Mouse (Mus musculus): ENCODE measurements around the gene Pramef20. TPM values are rescaled to one million over a fixed set of nuclear protein-coding genes. Genes with fewer than 3 reads are reported as not detected.
"Not testable (repeated sequence)": the region's sequence is repeated elsewhere in the genome, so short reads cannot be mapped to it uniquely, and the experiment has no call there.

Pramef20 gene
- polyA plus RNA-seq, 1 experiment from 2014 or later, result not detected

GRCm38 (mm10) chr4:144335856-144336255 is 41.9 kb downstream of the Pramef20 start:
- not testable (repeated sequence) for H3K4me1 ChIP-seq (ENCODE audit: control insufficient read depth, insufficient read depth, low read length); H3K27me3 ChIP-seq (ENCODE audit: control insufficient read depth, insufficient read depth, low read length); H3K9me3 ChIP-seq (ENCODE audit: control insufficient read depth, low read length); H3K9ac ChIP-seq (ENCODE audit: low read length); H3K4me3 ChIP-seq (ENCODE audit: low read depth, low read length); H3K36me3 ChIP-seq (ENCODE audit: control insufficient read depth, insufficient read depth, low read length); H3K27ac ChIP-seq (replicated peaks; ENCODE audit: low read depth, low read length); DNase-seq (ENCODE audit: low spot score); H3K4me2 ChIP-seq (ENCODE audit: low read depth, severe bottlenecking); ATAC-seq (ENCODE audit: insufficient number of reproducible peaks, low FRiP score, low TSS enrichment, low read depth)
- WGBS, result 88% methylated on average over 2 of the region's 3 CpGs

GRCm38 (mm10) chr4:144329949-144330348 is 47.8 kb downstream of the Pramef20 start, which contains the start of gene Gm13128:
Gm13128 (plus strand) TSS chr4:144330249.
- DNase-seq (ENCODE audit: low spot score); H3K9me3 ChIP-seq (ENCODE audit: control insufficient read depth, low read length); H3K27me3 ChIP-seq (ENCODE audit: control insufficient read depth, insufficient read depth, low read length); H3K4me3 ChIP-seq (ENCODE audit: low read depth, low read length); H3K4me1 ChIP-seq (ENCODE audit: control insufficient read depth, insufficient read depth, low read length); H3K27ac ChIP-seq (replicated peaks; ENCODE audit: low read depth, low read length); H3K4me2 ChIP-seq (ENCODE audit: low read depth, severe bottlenecking); ATAC-seq (ENCODE audit: insufficient number of reproducible peaks, low FRiP score, low TSS enrichment, low read depth); H3K36me3 ChIP-seq (ENCODE audit: control insufficient read depth, insufficient read depth, low read length); H3K9ac ChIP-seq (ENCODE audit: low read length): not testable (repeated sequence)
- 82% methylated on average over 4 of the region's 4 CpGs for WGBS

Other genes with a start within 250 kb of the Pramef20 start
- not detected in 2 replicates for gene Oog3, start 215.3 kb downstream of the Pramef20 start, polyA plus RNA-seq (2014; fragmentation: Nextera tagmentation; extraction: Ambion mirVana)
- gene Oog2, start 187.2 kb downstream of the Pramef20 start, polyA plus RNA-seq (2014; fragmentation: Nextera tagmentation; extraction: Ambion mirVana), result not detected in 2 replicates
- gene C87977, start 164.6 kb downstream of the Pramef20 start, polyA plus RNA-seq (2014; fragmentation: Nextera tagmentation; extraction: Ambion mirVana), result not detected in 2 replicates
- not detected in 2 replicates for gene Pramel5, start 97.4 kb downstream of the Pramef20 start, polyA plus RNA-seq (2014; fragmentation: Nextera tagmentation; extraction: Ambion mirVana)
- not detected in 2 replicates for gene Gm13128, start 47.7 kb downstream of the Pramef20 start, polyA plus RNA-seq (2014; fragmentation: Nextera tagmentation; extraction: Ambion mirVana)
- not detected in 2 replicates for gene Gm13119, start 20.0 kb downstream of the Pramef20 start, polyA plus RNA-seq (2014; fragmentation: Nextera tagmentation; extraction: Ambion mirVana)
- gene Pramef12, start 30.5 kb upstream of the Pramef20 start, polyA plus RNA-seq (2014; fragmentation: Nextera tagmentation; extraction: Ambion mirVana), result 0.29 TPM in 1 of 2 replicates, not detected in the other
- gene 1700012P22Rik, start 60.8 kb upstream of the Pramef20 start, polyA plus RNA-seq (2014; fragmentation: Nextera tagmentation; extraction: Ambion mirVana), result not detected in 2 replicates
- gene Gm9944, start 75.4 kb upstream of the Pramef20 start, polyA plus RNA-seq (2014; fragmentation: Nextera tagmentation; extraction: Ambion mirVana), result not detected in 2 replicates
- not detected in 2 replicates for gene Aadacl3, start 85.8 kb upstream of the Pramef20 start, polyA plus RNA-seq (2014; fragmentation: Nextera tagmentation; extraction: Ambion mirVana)
- not detected in 2 replicates for gene 9430007A20Rik, start 141.9 kb upstream of the Pramef20 start, polyA plus RNA-seq (2014; fragmentation: Nextera tagmentation; extraction: Ambion mirVana)
- not detected in 2 replicates for gene Gm13124, start 187.2 kb upstream of the Pramef20 start, polyA plus RNA-seq (2014; fragmentation: Nextera tagmentation; extraction: Ambion mirVana)
- not detected in 2 replicates for gene Aadacl4, start 235.8 kb upstream of the Pramef20 start, polyA plus RNA-seq (2014; fragmentation: Nextera tagmentation; extraction: Ambion mirVana)